Mouse (Mus musculus) midbrain, embryonic 16.5 days (tissue): ENCODE results near the gene Slc9a8. TPM values are rescaled to one million over a fixed set of nuclear protein-coding genes. Genes with fewer than 3 reads are reported as not detected.

Source experiments
- ATAC-seq: fragments of 200-750 bp; cut with Nextera tagmentation; 2 replicates; pipeline ENCODE4 v1.8.0; 2017; ENCODE audit warnings: moderate TSS enrichment
- H3K27ac ChIP-seq: fragments of 300-500 bp; sonication (generic); 2 replicates; pipeline ENCODE4 v1.5.1; 2014; ENCODE audit warnings: mild to moderate bottlenecking, low read length, mixed read lengths
- H3K27me3 ChIP-seq: fragments of 300-500 bp; sonication (generic); 2 replicates; pipeline ENCODE4 v1.6.1; 2014; ENCODE audit warnings: low read depth, low read length, mixed read lengths; ENCODE audit not compliant: control insufficient read depth, insufficient read depth
- H3K36me3 ChIP-seq: fragments of 300-500 bp; sonication (generic); 2 replicates; pipeline ENCODE4 v1.6.1; 2014; ENCODE audit warnings: mild to moderate bottlenecking, low read length, moderate library complexity, mixed read lengths; ENCODE audit not compliant: control insufficient read depth, insufficient read depth
- H3K4me1 ChIP-seq: fragments of 300-500 bp; sonication (generic); 2 replicates; pipeline ENCODE4 v1.6.1; 2014; ENCODE audit warnings: mild to moderate bottlenecking, low read length, mixed read lengths; ENCODE audit not compliant: control insufficient read depth, insufficient read depth
- H3K4me2 ChIP-seq: fragments of 300-500 bp; sonication (generic); 2 replicates; pipeline ENCODE4 v1.6.1; 2014; ENCODE audit warnings: mild to moderate bottlenecking, low read length, mixed read lengths
- H3K4me3 ChIP-seq: fragments of 300-500 bp; sonication (generic); 2 replicates; pipeline ENCODE4 v1.5.1; 2014; ENCODE audit warnings: low read depth, mild to moderate bottlenecking, low read length, moderate library complexity, mixed read lengths
- H3K9ac ChIP-seq: fragments of 300-500 bp; sonication (generic); 2 replicates; pipeline ENCODE4 v1.6.1; 2014; ENCODE audit warnings: low read depth, low read length, mixed read lengths
- H3K9me3 ChIP-seq: fragments of 300-500 bp; sonication (generic); replicated peaks from 2 replicates; pipeline ENCODE4 v1.6.1; 2014; ENCODE audit warnings: mild to moderate bottlenecking, low read length, mixed read lengths; ENCODE audit not compliant: control insufficient read depth, poor library complexity, severe bottlenecking
- WGBS: fragments of 180-500 bp; shearing (Covaris S2); extraction: QIAGEN DNeasy Blood & Tissue Kit; methylation state at CpG from one replicate; pipeline ENCODE4 v1.1.7; 2014; 5-methylcytosine and 5-hydroxymethylcytosine counted together
- polyA plus RNA-seq: library from polyadenylated mRNA; unstranded; fragments of >200 nt; fragmentation: Nextera tagmentation; extraction: Ambion mirVana; gene quantifications from 2 replicates; pipeline ENCODE4 v1.2.1, GENCODE M21; 2015

Gene Slc9a8
- 19.4 and 20.9 TPM in 2 replicates for polyA plus RNA-seq

DNA sequence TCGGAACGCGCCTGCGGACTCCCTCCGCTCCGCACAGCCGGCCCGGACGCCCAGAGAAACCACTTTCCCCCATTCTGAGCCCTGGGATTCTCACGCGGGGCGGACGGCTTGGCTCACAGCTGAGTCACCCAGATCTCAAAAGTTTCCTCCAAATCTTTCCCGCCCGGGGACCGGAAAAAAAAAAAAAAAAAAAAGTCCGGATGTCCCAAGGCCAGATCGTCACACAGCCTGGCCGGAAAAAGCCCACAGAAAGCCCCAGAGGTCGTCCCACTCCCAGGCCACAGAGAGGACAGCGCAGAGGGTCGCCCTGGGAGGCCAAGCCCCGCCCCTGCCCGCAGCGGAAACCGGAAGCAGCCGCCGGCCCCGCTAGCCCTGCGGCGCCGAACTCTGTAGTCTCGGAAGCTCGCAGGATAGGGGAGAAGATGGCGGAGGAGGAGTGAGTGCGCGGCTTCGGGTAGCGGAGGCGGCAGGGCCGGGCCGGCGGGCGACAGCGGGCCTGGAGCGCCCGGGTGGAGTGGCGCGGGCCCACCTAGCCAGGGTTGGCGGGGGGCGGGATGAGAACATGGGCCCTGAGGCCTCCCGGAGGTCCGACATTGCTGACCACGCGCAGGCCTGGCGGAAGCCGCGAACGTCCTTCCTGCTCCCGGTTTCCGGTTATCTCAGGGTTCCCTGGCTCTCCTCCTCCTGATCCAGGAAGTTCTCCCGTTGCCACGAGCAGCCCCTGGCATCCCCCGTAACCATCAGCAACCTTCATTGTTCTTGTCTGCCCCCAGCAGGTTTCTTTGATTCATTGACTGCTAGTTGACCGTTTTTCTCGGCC lies at the start of gene Slc9a8:
Gene Slc9a8 (plus strand): TSS at position 383 of the 820 bp plus-strand sequence.
- WGBS = under 1% methylated on average over 65 of the region's 66 CpGs
- H3K27me3 ChIP-seq = no peaks in the 10 kb centered on the region
- peak within 1 kb of the TSS; percentile 93 for H3K9ac ChIP-seq

DNA sequence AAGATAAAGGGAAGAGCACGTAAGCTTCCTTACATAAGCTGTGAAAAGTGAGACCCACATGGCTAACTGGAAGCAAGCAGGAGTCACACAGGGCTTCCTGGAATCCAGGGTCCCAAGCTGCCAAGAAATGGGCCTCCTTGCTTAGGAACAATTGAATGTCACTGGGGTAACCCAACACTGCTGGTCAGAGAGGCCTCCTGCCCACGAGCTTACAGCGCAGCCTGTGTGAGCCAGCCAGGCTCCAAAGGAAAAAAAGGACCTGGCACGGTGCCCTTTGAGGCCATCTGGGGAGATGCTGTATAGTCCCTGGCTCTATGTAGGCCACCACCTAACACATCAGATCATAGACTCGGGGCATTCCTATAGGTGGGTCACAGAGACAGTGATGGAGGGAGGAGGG lies 48.2 kb upstream of the Slc9a8 start:
- ATAC-seq = no peak
- no peak overlapping the region for H3K4me2 ChIP-seq

More for the DNA sequence above, at the start of gene Slc9a8:
- H3K9me3 ChIP-seq = no peaks in the 10 kb centered on the region
- peaks cover 17% of the 10 kb centered on the region for H3K4me1 ChIP-seq
- H3K36me3 ChIP-seq = peaks cover 3% of the 10 kb centered on the region; the same call in 1 of the 2 replicates
- H3K27ac ChIP-seq = peak within 1 kb of the TSS; percentile 100
- H3K4me2 ChIP-seq = peak within 1 kb of the TSS; percentile 89
- peak within 1 kb of the TSS; percentile 80 for H3K4me3 ChIP-seq
- ATAC-seq = peak; percentile 96

DNA sequence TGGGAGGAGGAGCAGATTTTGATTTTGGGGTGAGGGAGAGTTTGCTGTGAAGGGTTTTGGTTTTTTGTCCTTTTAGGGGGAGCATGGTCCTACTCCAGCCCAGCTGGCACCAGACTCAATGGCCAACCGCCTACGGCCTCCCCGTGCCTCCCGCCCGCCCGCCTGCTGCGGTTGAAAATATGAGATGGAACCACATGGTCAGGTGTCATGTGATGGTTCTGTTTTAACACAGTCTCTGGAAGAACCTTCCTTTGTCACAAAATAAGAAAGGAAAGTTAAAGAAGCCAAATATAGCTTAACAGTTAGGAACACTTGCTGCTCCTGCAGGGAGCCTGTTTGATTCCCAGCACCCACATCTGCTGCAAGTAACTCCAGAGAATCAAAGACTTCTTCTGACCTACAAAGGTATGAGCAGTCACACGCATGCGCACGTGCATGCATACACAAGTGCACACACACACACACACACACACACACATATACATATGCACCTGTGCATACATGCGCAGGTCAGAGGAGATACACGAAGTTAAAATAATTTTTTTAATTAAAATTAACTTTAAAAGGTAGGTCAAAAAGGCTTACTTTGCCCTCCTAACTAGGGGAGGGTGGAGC lies 47.2 kb upstream of the Slc9a8 start:
- no peak overlapping the region for H3K4me2 ChIP-seq
- no peaks in the 10 kb centered on the region for H3K4me1 ChIP-seq
- no peak overlapping the region for H3K27ac ChIP-seq
- 93% methylated on average over 12 of the region's 12 CpGs for WGBS
- H3K36me3 ChIP-seq = no peaks in the 10 kb centered on the region
- no peak overlapping the region for H3K9ac ChIP-seq
- no peak for ATAC-seq
- H3K4me3 ChIP-seq = no peak overlapping the region
- no peaks in the 10 kb centered on the region for H3K27me3 ChIP-seq
- H3K9me3 ChIP-seq = no peaks in the 10 kb centered on the region

More for the DNA sequence above, 48.2 kb upstream of the Slc9a8 start:
- Histone ChIP-seq H3K4me1 (no peaks in the 10 kb centered on the region), H3K36me3 (no peaks in the 10 kb centered on the region), H3K4me3 (no peak overlapping the region), H3K9ac (no peak overlapping the region), H3K27ac (no peak overlapping the region), H3K27me3 (no peaks in the 10 kb centered on the region), H3K9me3 (no peaks in the 10 kb centered on the region)
- 79% methylated on average over 5 of the region's 5 CpGs for WGBS

DNA sequence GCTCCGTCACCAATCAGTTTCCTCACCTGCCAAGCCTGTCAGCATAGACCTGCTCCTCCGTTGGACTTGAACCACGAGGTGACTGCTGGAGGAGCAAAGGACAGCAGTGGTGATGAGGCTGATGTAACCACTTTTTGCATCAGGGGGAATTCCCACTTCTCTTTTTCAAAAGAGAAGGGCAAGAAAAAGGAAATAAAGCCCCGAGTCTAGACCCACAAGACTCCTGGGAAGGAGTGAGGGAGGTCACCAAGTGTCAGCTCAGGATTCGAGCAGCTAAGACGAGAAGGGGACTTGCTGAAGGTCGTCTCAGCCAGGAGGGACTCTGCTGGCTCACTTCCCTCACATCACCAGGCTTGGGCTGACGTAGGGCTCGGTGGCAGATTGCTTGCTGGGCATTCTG lies 46.4 kb upstream of the Slc9a8 start:
- Histone ChIP-seq H3K4me3 (no peak overlapping the region), H3K9me3 (no peaks in the 10 kb centered on the region), H3K4me2 (no peak overlapping the region), H3K36me3 (no peaks in the 10 kb centered on the region), H3K4me1 (no peaks in the 10 kb centered on the region), H3K27me3 (no peaks in the 10 kb centered on the region), H3K9ac (no peak overlapping the region), H3K27ac (no peak overlapping the region)
- ATAC-seq = no peak
- WGBS = 83% methylated on average over 9 of the region's 9 CpGs

DNA sequence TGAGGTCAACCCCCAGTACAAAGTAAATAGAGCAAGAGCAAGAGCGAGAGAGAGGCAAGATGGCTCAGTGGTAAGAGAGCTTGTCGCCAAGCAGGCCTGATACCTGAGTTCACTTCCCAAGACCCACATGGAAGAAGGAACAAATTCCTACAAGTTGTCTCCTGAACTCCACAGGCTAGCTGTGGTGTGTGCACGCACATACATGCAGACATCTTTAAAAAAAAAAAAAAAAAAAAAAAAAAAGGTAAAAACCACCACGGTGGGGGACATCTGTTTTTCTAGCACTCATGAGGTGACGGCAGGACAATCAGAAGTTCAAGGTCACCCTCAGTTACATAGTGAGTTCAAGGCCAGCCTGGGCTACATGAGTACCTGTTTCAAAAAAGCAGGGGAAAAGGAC lies 45.8 kb upstream of the Slc9a8 start:
- H3K27ac ChIP-seq = no peak overlapping the region
- 96% methylated on average over 5 of the region's 5 CpGs for WGBS
- no peaks in the 10 kb centered on the region for H3K4me1 ChIP-seq
- no peak overlapping the region for H3K9ac ChIP-seq
- H3K4me3 ChIP-seq = no peak overlapping the region
- ATAC-seq = no peak
- H3K27me3 ChIP-seq = no peaks in the 10 kb centered on the region
- H3K9me3 ChIP-seq = no peaks in the 10 kb centered on the region
- H3K4me2 ChIP-seq = no peak overlapping the region
- no peaks in the 10 kb centered on the region for H3K36me3 ChIP-seq

DNA sequence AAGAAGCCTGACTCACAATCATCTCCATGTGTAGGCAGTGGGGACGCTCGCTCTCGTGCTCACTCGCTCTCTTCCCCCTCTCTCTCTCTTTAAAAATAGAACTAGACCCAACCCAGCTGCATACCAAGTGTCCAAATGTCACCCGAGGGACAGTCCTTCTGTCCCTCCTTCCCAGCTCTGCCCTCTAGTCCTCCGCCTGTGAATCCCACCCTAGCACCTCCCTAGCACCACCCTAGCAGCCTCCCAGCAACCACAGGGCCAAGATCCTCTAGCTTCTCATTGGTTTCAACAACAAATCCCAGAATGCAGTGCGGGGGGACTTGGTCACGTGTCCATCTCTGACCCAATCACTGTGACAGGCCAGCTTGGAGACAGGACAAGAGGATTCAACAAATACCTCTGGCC lies 45.4 kb upstream of the Slc9a8 start:
- H3K9ac ChIP-seq = no peak overlapping the region
- H3K27ac ChIP-seq = no peak overlapping the region
- no peak for ATAC-seq
- H3K9me3 ChIP-seq = no peaks in the 10 kb centered on the region
- no peaks in the 10 kb centered on the region for H3K4me1 ChIP-seq
- 82% methylated on average over 8 of the region's 8 CpGs for WGBS
- no peaks in the 10 kb centered on the region for H3K36me3 ChIP-seq
- H3K4me3 ChIP-seq = no peak overlapping the region
- H3K27me3 ChIP-seq = no peaks in the 10 kb centered on the region
- no peak overlapping the region for H3K4me2 ChIP-seq

DNA sequence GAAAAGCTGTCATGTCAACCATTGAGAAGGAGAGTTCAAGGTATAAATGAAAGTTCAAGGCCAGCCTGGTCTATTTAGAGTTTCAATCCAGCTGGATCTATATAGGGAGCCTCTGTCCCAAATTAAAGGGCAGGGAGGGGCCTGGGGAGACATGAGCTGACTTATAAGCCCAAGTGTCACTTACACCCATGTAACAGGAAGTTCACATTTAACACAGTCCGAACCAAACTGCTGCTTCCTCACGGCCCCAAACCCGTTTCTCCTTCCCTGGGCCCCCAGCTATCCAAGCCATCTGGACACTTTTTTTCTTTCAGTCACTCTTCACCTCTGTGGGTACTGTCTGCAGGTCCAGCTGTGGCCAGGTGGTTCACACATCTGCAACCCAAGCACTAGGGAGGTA lies 43.8 kb upstream of the Slc9a8 start:
- no peaks in the 10 kb centered on the region for H3K4me1 ChIP-seq
- no peaks in the 10 kb centered on the region for H3K36me3 ChIP-seq
- 91% methylated on average over 3 of the region's 3 CpGs for WGBS
- no peak overlapping the region for H3K4me2 ChIP-seq
- H3K9ac ChIP-seq = no peak overlapping the region
- no peaks in the 10 kb centered on the region for H3K9me3 ChIP-seq
- no peak for ATAC-seq
- no peak overlapping the region for H3K4me3 ChIP-seq
- no peaks in the 10 kb centered on the region for H3K27me3 ChIP-seq
- no peak overlapping the region for H3K27ac ChIP-seq

DNA sequence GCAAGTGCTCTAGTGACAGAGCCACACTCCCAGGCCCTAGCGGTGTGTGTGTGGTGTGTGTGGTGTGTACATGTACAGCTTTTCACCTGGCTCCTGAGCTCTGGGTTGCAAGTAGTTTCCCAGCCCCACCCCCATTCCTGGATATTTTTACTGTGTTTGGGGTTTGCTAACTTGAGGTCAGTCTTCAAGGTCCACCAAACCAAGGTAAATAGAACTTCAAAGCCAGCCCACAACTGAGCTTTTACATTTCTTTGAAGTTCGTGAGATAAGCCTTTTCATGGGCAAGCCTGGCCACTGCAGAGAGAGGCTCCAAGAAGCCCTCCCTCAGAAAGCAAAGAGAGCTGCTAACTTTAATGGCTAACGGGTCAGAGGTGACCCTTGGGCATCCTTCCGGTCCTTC lies 42.5 kb upstream of the Slc9a8 start:
- Histone ChIP-seq H3K9ac (no peak overlapping the region), H3K4me3 (no peak overlapping the region)
- WGBS = 27% methylated on average over 4 of the region's 4 CpGs

DNA sequence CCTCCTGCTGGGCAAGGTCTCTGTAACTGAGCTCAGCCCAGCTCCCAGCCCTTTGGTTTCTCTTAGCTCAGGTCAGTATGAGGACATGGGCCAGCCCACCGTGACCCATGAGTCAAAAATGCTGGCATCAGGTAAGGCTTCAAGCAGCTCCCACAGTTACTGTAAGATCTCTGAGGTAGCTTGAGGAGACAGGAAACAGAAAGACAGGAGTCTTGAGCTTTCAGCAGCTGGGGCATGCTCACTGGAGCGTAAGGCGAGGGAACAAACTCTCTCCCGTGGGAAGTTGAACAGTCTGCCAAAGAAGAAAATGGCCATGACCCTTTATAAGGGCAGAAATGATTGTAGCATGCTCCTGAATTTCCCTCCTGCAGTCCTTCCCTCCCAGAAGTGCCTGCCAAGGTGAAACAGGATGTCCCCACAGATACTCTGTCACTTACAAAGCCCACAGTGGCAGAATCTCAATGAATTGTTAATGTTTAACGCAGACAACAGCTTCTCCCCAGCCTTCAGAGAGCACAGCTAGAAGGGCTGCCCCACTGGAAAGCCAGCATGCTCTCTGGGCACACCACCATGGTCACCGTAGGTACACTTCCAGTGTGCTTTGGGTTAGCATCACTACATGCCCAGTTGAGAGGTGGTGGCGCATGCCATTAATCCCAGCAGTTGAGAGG lies 40.8 kb upstream of the Slc9a8 start:
- WGBS = 58% methylated on average over 7 of the region's 7 CpGs
- Histone ChIP-seq H3K9ac (no peak overlapping the region), H3K9me3 (no peaks in the 10 kb centered on the region), H3K4me3 (no peak overlapping the region), H3K27ac (no peak overlapping the region), H3K4me1 (no peaks in the 10 kb centered on the region), H3K4me2 (no peak overlapping the region), H3K36me3 (no peaks in the 10 kb centered on the region), H3K27me3 (no peaks in the 10 kb centered on the region)
- ATAC-seq = no peak

More for the DNA sequence above, 42.5 kb upstream of the Slc9a8 start:
- Histone ChIP-seq H3K27me3 (no peaks in the 10 kb centered on the region), H3K9me3 (no peaks in the 10 kb centered on the region), H3K4me2 (no peak overlapping the region), H3K27ac (no peak overlapping the region), H3K36me3 (no peaks in the 10 kb centered on the region), H3K4me1 (no peaks in the 10 kb centered on the region)
- ATAC-seq = no peak
